Mouse (Mus musculus) bone marrow macrophage, adult 2 months (primary cell): ENCODE results near the gene Stra6. TPM values are rescaled to one million over a fixed set of nuclear protein-coding genes. Genes with fewer than 3 reads are reported as not detected.

ENCODE experiments used
- H3K27ac ChIP-seq: 2 replicates; pipeline ENCODE4 v1.5.1; 2012; ENCODE audit warnings: low read depth, low read length; ENCODE audit not compliant: insufficient read depth
- H3K4me1 ChIP-seq: 2 replicates; pipeline ENCODE4 v1.6.1; 2012; ENCODE audit warnings: low read length; ENCODE audit not compliant: control insufficient read depth, insufficient read depth
- H3K4me3 ChIP-seq: 2 replicates; pipeline ENCODE4 v1.5.1; 2012; ENCODE audit warnings: mild to moderate bottlenecking, low read length, moderate library complexity; ENCODE audit not compliant: insufficient read depth
- CTCF ChIP-seq: IDR thresholded peaks from 2 replicates; pipeline ENCODE4 v1.5.1; 2012; ENCODE audit warnings: low read depth, mild to moderate bottlenecking, low read length, moderate library complexity
- POLR2A ChIP-seq: IDR thresholded peaks from 2 replicates; pipeline ENCODE4 v1.6.1; 2012; ENCODE audit warnings: mild to moderate bottlenecking, low read depth, low read length, borderline replicate concordance
- polyA plus RNA-seq: library from polyadenylated mRNA; stranded (reverse); fragments of >200 nt; gene quantifications from 2 replicates; pipeline ENCODE4 v1.2.4, GENCODE M21; 2012; ENCODE audit not compliant: missing spikeins, insufficient read depth, insufficient read length

Gene Stra6
- polyA plus RNA-seq, 1 experiment: not detected

DNA sequence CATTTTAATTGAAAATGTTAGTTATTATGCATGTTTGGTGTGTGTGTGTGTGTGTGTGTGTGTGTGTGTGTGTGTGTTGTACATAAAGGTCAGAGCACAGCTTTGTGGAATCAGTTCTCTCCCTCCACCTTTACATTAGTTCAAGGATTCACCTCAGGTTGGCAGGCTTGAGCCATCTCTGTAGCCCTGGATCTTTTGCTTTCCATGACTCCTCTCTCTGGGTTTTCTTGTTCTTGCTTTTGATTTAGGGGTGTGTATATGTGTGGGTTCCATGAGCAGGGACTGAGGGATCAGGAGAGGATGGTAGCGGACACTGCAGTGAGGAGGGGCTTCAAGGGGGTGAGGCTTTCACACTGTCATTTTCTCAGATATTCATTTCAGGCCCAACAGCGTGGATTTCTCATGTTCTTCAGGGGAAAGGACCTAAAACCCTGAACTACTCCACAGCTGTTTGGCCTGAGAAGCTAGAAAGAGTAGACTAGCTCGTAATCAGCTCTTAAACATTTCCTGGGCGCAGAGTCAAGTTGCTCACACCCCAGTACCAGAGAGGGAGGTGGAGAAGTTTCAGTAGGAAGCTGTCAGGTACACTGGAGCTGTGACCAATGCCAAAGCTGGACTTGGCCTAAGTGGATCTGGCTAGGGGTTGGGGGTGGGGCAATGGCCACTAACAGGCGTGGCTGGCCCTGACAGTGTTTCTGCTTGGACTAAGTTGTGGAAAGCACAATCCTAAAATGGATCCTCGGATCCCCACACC lies 2.6 kb downstream of the Stra6 start:
- Histone ChIP-seq H3K27ac (no peak overlapping the region), H3K4me1 (no peaks in the 10 kb centered on the region), H3K4me3 (no peak overlapping the region)
- TF ChIP-seq POLR2A (no peak), CTCF (no peak)

DNA sequence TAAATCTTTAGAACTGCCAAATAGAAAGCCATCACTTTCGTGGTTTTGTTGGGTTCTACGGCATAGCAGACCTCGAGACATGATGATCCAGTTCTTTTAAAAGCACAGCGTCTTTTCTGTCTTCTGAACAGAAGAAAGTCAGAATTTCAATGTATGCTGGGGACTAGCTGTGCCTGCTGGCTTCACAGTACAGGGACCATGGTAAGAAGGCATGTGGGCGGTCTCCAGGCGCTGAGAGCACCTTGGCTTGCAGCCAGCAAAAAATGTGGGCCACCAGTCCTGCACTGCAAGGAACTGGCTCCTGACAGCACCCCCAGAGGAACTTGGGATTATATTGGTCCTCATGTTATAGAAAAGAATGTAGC lies 3.1 kb downstream of the Stra6 start:
- Histone ChIP-seq H3K4me1 (no peaks in the 10 kb centered on the region), H3K4me3 (no peak overlapping the region), H3K27ac (no peak overlapping the region)
- TF ChIP-seq POLR2A (no peak), CTCF (no peak)

DNA sequence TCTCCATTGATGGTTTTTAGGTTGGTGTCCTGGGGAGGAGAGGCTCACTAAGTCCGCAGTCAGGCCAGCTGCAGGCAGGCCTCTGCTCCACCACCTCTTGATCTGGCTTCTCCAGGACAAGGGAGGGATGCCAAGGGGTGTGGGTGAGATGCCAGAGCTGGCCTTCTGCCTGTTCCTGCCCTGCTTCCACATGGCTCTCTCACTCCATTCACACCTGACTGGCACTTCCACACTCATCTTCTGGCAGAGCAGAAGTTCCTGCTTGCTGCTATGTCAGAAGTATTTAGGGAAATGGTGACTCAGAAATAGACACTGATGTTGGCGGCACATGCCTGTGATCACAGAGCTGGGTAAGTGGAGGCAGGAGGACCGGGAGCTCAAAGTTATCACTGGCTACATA lies 4.0 kb downstream of the Stra6 start:
- no peak overlapping the region for H3K4me3 ChIP-seq
- no peaks in the 10 kb centered on the region for H3K4me1 ChIP-seq
- TF ChIP-seq POLR2A: no peak
- no peak for TF ChIP-seq CTCF
- H3K27ac ChIP-seq: no peak overlapping the region

GRCm38 (mm10) chr9:58074561-58074960 lies 11.0 kb downstream of the Stra6 start:
- TF ChIP-seq POLR2A: no peak
- no peak for TF ChIP-seq CTCF
- Histone ChIP-seq H3K4me1 (no peaks in the 10 kb centered on the region), H3K27ac (no peak overlapping the region), H3K4me3 (no peak overlapping the region)

DNA sequence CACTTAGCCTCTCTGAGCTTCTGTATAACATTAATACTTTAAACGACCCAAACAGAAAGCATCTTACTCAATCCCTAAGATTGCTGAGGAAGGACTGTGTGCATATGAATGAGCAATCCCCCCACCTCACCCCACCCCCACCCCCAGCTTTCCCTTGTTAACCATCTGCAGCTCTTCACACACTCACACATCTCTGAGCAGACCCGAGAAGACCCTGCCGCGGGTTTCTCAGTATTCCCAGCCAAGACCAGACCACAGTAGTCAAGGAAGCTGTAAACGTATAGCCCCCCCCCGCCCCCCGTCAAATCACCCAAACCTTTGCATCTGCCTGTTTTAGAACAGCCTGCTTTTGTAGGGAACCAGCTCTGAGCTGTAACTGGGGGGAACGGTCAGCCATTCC lies 21.0 kb downstream of the Stra6 start:
- H3K4me3 ChIP-seq: no peak overlapping the region
- H3K4me1 ChIP-seq: peaks cover 4% of the 10 kb centered on the region
- no peak overlapping the region for H3K27ac ChIP-seq
- TF ChIP-seq POLR2A: no peak
- TF ChIP-seq CTCF: no peak

- TF ChIP-seq CTCF (no peak), POLR2A (no peak)
- Histone ChIP-seq H3K4me3 (no peak overlapping the region), H3K4me1 (peaks cover 4% of the 10 kb centered on the region), H3K27ac (no peak overlapping the region)
Measured at GRCm38 (mm10) chr9:58085074-58085473, 21.5 kb downstream of the Stra6 start.

DNA sequence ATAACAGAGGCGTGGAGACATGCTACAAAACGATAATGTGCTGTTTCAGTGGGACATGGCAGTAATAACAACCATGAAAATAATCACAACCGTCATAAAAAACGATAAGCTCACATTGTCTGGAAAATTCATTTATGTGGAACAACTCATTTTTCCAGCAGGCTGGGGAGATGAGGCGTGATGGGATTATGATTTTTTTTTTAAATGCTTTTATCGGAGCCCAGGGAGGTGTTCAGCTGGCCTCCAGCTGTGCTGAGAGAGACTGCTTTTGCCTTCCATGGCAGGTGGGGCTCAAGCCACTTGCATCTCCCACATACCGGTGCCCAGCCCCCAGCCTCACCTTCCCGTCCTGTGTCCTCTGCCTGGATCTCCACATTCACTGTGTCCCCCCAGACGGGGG lies 22.6 kb downstream of the Stra6 start:
- TF ChIP-seq CTCF: no peak
- no peak for TF ChIP-seq POLR2A
- Histone ChIP-seq H3K4me3 (no peak overlapping the region), H3K4me1 (peaks cover 4% of the 10 kb centered on the region), H3K27ac (no peak overlapping the region)

DNA sequence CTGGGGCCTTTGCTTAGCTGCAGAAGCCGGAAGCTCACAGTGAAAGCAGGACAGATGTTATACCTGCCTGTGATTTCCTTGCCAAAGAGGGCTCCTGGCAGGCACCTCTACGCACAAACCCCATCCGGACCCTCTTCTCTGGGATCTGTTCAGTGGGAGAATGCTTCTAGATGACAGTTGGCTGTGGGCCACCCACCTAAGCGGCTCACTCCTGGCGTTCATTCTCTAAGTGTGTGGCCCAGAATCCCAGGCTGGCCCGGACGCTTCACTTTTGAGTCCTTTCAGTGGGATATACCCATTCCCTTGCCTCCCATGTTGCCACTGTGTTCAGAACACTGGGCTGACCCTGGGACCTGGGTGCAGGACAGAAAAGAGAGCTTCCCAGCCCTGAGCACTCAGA lies 23.3 kb downstream of the Stra6 start:
- H3K4me3 ChIP-seq: no peak overlapping the region
- no peak for TF ChIP-seq POLR2A
- TF ChIP-seq CTCF: no peak
- no peak overlapping the region for H3K27ac ChIP-seq

DNA sequence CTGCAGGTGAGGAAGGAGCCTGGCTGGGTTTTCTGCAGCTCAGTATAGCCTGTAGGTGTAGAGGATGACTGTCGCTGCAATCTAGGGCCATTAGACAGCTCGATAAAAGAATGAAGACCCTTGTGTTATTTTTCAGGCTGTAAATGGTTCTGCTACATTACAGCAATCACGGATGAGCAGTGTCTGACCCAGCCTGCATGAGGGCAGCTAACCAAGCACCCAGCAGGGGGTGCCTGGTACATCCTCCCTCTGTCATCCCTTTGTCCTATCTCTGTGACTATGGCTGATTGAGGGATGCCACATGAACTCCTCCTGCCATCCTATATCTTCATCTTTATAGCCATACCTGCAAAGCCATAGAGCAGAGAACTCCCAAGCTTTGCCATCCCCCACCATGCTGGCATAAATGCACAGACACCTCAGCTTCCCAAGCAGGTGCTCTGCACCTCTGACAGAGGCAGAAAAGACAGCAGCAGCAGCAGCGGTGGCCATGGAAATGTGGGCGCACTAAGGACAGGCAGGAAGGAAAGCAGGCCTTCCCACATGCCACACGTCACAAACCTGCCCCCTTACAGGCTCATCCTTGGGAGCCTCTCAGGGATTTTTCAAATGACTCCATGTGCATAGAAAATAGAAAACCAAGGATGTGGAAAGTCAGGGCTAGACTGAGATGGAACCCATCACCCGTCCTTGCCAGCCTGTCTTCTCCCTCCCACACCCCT lies 23.9 kb downstream of the Stra6 start:
- H3K4me3 ChIP-seq: no peak overlapping the region
- TF ChIP-seq CTCF: no peak
- no peak for TF ChIP-seq POLR2A
- H3K27ac ChIP-seq: no peak overlapping the region
- peaks cover 4% of the 10 kb centered on the region for H3K4me1 ChIP-seq

More for the DNA sequence above, 23.3 kb downstream of the Stra6 start:
- H3K4me1 ChIP-seq: peaks cover 4% of the 10 kb centered on the region
